Mouse (Mus musculus) v-Abl transformed pro-B cells (cell line): Measurements from ENCODE around the gene Dab2ip.

Experiments
- in situ Hi-C, 2 experiments: fragments of 400-800 bp; cut with MboI; formaldehyde crosslinking; loops; one replicate each; pipeline ENCODE4 v1.15.1; 2025; ENCODE audit not compliant: unreplicated experiment in 2 of 2

Gene Dab2ip

DNA sequence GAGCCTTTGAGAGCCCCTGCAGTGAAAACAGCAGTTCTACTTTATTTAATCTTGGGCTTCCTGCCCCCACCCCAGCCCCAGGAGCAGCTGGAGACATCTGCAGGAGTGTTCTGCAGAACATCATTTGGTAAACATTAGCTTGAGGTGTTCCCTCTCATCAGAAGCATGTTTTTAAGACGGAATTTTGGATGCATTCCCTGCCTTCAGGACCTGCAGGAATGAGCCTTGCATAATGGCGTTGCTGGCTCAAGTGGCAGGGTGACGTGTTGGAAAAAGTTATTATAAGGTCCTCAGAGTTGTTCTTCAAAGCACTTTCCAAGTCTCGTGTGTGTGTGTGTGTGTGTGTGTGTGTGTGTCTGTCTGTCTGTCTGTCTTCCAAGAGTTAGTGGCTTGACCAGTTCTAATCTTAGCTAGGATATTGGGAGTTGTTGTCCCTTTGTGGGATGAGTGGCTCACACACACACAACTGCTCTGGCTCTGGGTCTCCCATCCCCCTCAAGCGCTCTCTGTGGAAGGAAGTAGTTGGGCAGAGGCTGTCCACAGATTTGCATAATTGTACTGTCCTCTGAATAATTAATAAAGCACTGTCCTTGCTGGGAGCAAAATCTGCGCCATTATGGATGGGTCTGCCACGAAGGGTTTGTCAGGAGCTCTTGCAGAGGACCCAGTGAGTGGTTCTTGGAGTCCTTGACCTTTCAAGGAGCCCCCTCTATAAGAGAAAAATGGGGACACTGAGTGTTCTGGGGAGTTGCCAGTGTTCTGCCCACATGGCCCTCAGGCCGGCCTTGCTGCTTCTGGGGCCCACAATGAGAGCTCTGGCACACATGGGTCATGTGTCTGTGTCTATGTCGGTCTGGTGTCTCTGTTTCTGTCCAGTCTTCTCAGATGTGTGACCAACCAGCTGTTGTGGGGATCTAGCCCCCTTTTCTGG is 114.2 kb downstream of the Dab2ip start:
- in situ Hi-C loops: no loop called here

DNA sequence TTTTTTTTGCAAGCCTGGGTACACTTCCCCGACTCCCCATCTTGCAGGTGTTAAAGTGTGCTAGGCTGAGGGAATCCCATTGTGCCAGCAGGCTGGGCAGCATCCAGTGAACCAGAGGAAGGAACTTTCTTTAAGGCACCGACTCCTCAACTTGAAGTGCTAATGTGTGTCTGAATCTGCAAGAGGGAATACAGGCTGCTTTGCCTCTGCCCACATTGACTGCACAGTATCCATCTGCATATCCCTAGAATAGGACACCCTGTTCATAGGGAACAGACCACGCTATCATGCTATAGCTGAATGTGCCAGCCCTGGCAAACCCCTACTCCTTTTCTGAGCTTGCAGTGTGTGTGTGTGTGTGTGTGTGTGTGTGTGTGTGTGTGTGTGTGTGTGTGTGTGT is 115.1 kb downstream of the Dab2ip start:
- in situ Hi-C loops: no loop called here

DNA sequence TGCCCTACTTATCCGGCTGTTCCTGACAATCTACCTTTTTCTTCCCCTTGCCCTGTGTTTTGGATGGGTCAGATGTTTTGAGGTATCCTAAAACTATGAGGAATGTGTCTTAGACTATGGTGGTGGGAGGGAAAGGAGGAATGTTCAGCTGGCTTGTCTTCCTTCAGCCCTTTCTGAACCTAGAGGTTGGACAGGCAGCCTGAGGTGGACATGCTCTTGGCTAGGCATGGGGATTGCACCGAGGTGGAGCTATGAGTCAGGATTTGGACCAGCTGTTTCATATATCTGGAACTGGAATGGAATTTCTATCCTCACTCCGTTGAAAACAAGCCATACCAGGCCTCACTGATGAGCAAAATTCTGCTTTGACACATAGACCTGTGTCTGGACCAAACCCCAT is 115.9 kb downstream of the Dab2ip start:
- in situ Hi-C loops: no loop called here

DNA sequence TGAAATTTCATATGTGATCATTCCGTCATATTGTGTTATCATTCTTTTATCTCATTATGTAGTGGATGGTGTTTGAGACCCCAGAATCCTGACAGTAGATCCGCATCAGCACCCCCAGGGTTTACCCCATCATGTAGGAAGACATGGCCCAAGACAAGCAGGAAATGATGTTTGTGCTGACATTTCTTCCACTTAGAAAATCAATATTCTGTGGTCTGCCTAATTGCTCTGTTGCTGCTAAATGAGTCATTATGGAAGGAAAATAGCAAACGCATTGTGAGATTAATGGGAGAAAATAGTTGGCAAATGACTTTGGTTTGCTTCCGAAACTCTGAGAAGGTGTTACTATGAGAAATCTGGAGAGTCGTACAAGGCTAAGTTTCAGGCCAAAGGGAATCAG is 116.4 kb downstream of the Dab2ip start:
- in situ Hi-C loops: no loop called here

DNA sequence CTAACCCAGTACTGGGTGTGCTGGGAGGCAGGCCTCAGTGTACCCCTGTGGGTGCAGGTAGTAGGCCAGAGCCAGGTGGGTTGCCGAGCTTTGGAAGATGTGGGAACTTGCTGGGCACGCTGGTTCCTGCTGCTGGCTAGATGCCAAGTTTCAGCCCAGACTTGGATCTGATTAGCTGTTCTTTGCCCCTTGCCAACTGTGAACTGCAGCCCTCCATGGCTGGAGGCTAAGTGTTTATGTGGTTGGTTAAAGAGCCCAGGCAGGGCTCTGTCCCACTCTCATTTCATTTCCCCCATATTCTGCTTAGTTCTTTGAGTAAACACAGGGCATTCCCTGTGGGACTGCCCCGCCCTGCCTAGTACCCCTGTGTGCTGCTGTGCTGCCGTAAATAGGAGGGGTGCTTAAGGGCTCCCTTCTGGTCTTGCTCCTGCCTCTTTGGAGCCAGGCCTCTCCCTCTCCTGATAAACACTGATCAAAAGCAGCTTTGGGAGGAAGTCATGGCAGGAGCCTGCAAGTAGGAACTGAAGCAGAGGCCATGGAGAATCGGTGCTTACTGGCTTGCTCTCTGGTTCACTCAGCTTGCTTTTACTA is 118.1 kb downstream of the Dab2ip start:
- in situ Hi-C loops: no loop called here

DNA sequence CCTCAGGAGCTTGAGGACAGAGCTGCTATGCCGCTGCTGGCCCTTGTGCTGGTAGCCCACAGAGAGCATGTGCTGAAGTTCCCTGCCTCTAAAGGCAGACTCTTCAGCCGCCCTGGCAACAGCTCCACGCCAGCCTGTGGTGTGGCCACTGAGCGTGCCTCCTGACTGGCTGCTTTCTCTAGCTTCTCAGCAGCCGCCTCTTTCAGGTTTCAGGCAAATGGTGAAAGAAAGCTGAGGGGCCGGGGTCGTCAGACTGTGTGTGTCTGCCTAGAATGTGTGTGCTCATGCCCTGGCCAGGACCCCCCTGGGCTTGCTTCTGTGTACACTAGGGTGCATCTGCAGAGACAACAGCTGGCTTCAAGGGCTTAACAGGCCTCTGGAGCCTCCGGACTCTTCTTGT is 119.8 kb downstream of the Dab2ip start:
- in situ Hi-C loops: no loop called here

DNA sequence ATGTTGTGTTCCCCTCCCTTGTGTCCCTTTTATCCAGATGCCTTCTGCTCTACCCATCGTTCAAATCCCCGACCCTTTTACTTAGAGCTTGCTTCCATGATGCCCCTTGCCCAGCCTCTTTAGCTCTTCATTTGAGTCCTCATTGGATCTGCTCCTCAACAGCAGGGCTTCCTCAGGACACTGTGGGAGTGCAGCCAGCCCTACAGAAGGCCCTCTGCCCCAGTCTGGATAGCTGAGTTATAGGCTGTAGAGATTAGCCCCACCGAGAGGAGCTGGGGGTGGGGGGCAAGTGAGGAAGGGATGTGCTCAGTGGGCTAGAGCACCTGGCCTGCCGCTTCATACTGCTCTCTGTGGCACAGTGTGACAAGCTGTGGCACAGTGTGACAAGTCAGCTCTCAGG is 120.4 kb downstream of the Dab2ip start:
- in situ Hi-C loops: no loop called here

DNA sequence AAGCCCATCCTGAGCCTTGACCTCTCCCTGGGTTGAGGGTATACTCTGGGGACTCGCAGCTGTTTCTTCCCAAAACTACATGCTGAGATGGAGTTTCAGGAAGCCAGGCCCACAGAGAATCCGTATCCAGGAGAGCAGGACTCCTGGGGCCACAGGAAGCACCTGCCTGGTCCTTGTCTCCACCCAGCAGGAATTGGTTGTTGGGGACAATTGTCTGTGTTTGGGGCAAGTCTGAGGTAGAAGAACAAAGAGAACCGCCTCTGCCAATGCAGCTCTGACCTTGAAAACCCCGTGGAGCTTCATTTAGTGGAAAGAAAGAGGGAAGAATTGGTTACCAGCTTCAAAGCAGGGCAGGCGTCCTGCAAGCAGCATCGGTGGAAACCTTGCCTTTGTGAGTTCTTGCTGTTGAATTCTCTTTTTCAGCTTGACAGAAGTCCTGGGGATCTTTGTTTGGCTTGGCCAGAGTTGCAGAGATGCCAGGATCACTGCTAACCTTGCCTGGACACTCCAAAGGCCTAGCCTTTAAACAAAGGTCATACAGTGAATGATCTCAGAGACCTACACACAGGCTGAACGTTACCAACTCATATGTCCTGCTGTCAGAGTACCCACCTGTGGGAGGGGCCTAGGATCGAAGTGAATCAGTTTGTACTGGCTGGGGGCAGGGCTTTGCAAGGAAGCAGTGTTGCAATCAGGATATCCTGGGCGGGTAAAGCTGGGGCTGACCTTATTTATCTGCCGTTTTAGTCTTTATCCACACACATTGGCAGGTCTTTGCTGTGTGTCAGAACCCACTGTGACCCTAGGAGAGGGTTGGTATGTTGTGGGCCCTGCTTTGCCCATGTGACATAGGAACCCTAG is 122.0 kb downstream of the Dab2ip start:
- in situ Hi-C loops: no loop called here

DNA sequence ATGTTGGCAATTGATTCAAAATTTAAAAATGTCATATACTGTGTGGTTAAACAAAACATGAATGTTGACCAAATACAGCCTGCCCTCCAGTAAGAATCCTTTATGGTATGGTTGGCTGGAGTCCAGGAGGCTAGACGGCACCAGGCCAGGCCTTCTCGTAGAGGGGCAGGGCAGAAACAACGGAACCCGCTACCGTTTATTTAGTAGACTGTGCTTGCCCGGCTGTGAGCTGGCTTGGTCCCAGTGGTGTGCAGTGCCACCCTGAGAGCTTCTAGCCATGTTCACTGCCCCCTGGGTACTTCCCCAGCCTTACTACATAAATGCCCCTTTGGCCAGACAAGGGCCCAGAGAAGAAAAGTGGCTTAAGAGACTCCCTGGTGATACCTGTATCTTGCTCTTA is 122.8 kb downstream of the Dab2ip start:
- in situ Hi-C loops: no loop called here

DNA sequence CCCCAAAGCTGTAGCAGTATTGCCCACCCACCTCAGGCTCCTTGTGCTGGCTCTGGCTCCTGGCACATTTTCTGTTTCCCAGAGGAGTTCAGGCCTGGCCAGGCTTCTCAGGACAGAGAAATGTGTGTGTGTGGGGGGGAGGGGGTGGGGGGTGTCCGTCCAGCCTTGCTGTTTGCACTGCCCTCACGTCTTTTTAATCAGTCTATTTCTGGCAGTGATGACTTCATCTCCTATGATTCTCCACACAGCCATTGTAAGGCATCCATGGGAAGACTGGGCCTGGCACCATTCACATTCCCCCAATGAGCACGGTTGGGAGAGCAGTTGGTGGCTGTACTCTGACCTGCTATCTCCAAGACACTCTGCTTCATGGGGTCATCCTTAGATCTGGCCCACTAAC is 125.9 kb downstream of the Dab2ip start:
- in situ Hi-C loops: no loop called here

DNA sequence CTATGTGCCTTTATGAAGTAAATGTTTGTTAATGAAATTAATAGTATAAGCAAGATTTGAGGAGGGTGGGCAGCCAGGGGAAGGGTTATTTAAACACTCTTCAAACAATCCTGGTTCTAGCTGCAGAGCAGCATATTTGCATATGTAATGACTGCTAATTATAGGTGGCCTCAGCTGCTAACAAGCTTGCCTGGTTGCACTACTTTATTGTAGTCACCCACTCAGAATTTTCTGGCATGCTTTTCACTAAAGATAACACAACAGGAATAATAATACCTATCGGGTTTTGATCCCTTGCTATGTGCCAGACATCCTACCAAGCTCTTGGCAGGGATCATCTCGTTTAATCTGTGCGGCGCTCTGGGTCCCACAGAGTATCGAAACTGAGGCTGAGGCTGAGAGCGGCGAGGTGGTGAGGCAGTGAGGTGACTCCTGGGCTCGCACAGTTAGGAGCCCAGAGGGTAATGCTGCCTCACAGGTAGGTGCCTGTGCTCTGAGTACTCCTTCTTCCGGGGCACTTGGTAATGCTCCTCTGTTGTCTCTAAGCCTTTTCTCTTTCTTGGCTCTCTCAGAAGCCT is 126.8 kb downstream of the Dab2ip start:
- in situ Hi-C loops: no loop called here

DNA sequence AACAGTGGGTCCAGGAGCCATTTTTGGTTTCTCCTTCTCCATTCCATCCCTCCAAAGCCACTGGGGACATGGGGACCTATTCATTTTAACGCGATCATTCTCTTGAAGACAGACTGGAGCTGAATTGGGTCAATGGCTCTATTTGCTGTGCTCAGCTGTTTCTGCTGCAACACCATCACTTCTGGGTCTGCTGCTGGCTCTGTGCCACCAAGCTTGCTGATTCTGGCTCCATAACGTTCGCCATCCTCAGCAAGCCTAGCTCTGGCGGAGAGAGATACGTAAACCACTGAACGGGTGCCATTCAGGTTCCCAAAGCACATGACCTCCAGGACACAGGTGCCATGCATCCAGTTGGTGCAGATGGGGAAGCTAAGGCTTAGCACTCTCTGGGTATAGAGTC is 128.0 kb downstream of the Dab2ip start:
- in situ Hi-C loops: no loop called here

DNA sequence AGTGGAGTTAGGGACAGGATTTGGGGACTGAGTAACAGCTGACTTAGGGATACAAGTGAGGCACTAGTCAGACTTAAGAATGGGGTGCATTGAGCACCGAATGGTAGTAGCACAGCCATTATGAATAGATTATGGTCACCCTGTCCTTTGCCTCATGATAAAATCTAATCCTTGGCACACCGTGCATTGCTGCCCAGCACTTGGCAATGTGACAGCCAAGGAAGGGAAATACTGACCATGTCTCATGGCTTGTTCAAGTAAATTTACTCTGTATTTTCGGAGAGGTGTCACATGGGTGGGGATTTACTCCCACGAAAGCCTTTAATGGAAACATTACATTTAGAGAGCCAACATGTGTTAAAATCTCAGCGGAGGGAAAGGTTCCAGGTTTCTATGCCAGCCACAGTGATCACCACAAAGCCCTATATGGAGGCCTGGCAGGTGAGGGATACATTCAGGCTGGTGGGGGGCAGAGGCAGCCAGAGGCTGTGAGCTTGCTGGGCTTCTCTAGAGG is 129.5 kb downstream of the Dab2ip start:
- in situ Hi-C loops: no loop called here

DNA sequence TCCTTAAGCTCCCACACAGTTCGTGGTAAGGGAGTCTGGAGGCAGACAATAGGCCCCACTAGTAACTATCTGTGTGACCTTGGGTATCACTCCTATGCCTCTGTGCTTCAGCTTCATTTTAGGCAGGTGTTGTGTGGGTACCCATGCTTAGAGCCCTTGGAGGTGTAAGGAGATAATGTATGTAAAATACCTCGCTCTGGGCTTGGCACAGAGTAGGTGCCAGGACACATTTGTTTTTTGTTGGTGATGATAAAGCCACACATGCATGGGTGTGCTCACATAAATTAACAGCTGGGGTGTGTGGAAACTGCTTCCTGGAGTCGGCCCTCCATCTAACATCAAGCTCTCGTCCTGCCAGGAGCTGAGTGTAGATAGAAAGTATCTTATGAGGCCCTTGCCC is 130.1 kb downstream of the Dab2ip start:
- in situ Hi-C loops: no loop called here

DNA sequence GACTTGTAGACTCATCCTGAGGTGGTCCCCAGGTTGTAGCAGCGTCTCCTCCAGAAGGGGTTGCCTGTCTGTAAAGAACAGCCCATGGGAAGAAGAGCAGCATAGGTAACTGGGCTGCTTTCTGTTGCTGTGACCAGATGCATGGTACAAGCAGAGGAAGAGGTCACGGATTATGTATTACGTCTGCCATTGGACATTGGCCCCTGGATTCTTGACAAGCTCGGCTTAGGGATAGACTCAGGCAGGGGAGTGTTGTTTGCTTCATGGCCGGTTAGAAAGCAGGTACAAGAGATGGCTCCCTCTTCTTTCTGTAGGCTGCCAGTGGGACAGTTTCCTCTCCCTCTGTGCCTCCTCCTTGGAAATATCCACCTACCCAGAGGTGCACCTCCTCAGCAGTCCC is 130.5 kb downstream of the Dab2ip start:
- in situ Hi-C loops: no loop called here

DNA sequence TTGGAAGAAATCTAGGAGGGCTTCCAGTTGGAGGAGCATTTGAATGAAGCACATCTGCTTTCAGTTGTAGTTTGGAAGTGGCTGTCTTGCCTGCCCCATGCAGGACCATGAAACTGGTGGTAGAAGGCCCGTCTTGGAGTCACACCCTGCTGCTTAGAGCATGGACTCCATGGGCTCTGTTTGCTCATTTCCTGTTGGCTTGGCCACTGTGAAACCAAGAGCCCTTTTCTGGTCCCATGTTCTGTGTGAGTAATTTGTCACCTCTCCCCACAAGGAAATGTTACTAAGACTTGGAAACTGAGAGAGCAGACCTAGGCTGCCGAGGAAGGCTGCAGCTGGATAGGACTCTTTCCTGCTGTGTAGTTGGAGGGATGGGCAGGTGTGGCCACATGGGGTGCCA is 131.8 kb downstream of the Dab2ip start:
- in situ Hi-C loops: no loop called here

DNA sequence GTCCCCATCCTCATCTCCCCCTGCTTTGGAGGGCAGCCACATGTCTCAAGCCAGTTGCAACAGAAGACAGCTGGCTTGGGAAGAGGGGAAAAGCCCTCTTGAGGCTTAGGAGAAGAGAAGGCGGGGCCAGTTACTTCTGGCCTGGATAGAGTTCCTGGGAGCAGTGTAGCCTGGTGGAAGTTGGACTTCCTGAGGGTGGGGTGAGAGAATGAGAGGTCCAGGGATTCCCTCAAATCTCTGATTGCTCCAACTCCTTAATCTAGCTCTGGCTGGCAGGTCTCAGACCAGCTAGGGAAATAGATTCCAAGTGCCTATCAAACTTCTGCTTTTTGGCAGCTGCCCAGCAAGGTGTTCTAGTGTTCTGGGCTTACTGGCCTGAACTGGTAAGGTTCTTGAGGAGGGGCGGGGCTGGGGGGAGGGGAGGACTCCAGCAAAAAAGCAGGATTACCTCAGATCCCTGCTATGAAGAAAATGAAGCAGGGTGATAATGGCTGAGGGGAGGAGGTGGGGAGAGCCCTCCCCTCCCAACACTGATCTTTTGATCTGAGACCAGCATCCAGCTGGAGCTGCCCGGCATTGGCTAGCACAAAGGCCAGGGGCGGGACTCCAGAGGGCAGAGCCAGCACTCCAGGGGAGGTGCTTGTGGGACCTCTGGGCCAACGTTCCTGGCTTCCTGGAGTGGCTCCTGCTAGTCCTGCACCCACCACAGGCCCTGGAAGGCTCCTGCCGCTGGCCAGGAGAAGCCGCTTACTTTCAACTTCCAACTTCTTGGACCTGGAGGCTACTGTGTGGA is 133.4 kb downstream of the Dab2ip start:
- in situ Hi-C loops: no loop called here

DNA sequence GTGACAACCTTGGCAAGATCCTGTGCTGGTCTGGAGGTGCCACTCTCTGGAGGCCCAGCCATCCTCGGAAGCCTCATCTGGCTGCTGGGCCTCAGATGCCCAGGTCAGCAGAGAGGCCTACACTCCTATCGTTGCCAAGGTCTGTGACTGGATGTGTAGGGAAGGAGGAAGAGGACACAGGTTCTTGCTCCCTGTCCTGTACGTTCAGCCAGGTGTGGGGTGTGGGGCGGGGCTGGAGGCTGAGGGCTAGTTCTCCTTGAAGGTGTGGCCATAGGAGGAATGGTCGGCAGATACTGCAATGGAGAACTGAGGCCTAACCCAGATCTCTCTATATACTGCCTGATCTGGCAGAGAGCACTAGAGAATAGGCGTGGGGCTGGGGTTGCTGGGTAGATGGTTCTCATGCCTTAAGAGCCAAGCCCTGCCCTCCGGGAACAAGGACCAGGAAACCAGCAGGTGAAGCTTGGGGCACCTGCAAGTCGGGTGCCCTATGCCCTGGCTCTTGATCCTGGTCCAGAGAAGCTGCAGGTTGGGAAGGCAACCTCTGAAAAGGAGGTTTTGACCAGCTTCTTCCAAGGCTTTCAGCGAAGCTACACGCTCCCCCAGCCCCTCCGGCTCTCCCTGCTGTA is 134.3 kb downstream of the Dab2ip start:
- in situ Hi-C loops: no loop called here

DNA sequence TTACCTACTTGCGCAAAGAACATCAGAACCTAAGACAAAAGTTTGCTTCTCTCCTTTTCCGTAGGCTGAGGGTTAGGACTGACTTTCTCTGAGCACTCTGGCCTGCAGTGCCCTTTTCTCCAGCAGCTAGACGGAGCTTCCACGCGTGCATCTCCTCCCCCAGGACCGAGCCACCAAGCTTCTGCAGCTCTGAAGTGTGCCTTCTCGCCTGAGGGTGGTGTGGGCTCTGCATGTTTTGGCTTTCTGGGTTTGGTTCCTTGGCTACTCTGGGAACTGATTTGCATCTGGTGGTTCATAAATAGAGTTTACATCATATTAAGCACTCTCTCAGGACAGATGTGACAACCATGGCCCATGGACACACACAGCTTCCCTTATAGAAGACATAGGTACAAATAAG is 135.0 kb downstream of the Dab2ip start:
- in situ Hi-C loops: no loop called here

DNA sequence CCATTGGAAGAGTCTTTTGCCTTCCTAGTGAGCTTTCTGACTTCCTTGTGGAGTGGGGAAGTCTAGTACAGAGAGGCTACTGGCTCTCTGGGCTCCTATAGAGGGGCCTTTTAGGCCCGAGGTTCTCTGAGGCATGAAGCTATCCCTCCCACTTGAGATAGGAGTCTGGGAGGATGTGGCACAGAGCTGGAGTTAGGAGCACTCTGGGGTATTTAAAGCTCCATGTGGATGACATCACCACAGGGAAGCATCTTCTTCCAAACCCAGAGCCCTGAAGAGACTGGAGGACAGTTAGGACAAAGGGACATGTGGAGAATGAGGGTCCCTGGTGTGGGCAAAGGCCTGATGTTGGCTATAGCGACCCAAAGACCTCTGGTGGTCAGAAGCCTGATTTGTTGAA is 136.0 kb downstream of the Dab2ip start:
- in situ Hi-C loops: no loop called here
